Mouse (Mus musculus): Measurements from ENCODE around the gene Gm13199. TPM values are rescaled to one million over a fixed set of nuclear protein-coding genes. Genes with fewer than 3 reads are reported as not detected.
A peak's percentile ranks its signal among the peaks of the same experiment; 100 is the strongest.

Gene Gm13199
- polyA plus RNA-seq, 1 experiment from 2014 or later: 2.2 TPM

DNA sequence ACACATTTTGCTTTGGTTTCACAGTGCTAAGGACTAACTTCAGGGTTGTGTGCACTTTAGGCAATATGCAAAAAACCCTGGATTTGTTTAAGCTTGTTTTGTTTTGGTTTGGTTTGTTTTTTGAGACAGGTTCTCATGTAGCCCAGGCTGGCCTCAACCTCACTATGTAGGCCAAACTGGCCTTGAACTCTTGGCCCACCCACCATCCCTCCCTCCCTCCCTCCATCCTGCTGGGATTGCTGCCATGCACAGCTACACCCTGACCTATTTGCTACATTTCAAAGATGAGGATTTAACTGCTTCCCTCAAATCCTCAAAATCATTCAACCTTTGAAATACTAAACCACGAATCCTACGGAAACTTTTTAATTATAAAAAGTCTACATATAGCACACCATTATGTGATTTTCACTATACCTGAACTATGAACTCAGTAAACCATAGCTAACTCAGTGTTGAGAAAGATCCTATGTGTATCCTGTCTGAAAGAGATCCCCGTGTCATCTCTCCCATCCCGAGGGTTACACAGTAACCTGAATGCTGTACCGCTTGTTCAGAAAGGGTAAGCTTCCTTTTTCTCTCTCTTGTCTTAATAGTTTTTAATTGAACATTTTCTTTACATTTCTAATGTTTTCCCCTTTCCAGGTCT, 37.3 kb downstream of the Gm13199 start:
- Histone ChIP-seq H3K9ac (ENCODE audit: low read length) (no peak overlapping the region), H3K27me3 (ENCODE audit: control insufficient read depth, insufficient read depth, low read length) (no peaks in the 10 kb centered on the region), H3K27ac (ENCODE audit: low read depth, low read length) (no peak overlapping the region), H3K4me1 (ENCODE audit: control insufficient read depth, insufficient read depth, low read length) (no peaks in the 10 kb centered on the region), H3K4me3 (ENCODE audit: low read depth, low read length) (no peak overlapping the region), H3K9me3 (ENCODE audit: control insufficient read depth, low read length) (no peaks in the 10 kb centered on the region), H3K4me2 (no peak overlapping the region), H3K36me3 (ENCODE audit: control insufficient read depth, insufficient read depth, low read length) (peaks cover 11% of the 10 kb centered on the region; the same call in 1 of the 2 replicates)
- ATAC-seq (ENCODE audit: low FRiP score): no peak
- WGBS: 95% methylated on average over 5 of the region's 5 CpGs
- peak; percentile 79 for DNase-seq (ENCODE audit: low spot score, missing footprints)

DNA sequence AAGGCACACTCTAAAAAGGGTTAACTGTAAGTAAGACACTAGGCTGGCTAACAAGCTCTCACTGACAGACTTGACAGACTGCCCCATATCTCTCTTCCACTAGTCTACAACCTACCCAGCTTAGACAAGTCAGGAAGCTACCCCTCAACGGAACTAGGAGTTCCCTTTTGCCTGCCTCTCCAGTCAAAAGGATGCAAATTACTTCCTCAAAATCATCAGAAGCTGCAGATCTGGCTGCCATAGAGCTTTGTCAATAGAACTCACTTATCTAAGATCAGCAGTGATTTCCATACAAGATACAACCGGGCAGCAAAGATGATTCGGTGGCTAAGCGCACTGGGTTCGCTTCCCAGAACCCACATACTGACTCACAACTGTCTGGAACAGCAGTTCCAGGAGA, 38.0 kb downstream of the Gm13199 start:
- no peaks in the 10 kb centered on the region for H3K27me3 ChIP-seq (ENCODE audit: control insufficient read depth, insufficient read depth, low read length)
- peaks cover 13% of the 10 kb centered on the region; the same call in 1 of the 2 replicates for H3K36me3 ChIP-seq (ENCODE audit: control insufficient read depth, insufficient read depth, low read length)
- H3K4me1 ChIP-seq (ENCODE audit: control insufficient read depth, insufficient read depth, low read length): no peaks in the 10 kb centered on the region
- no peak overlapping the region for H3K9ac ChIP-seq (ENCODE audit: low read length)
- no peak overlapping the region for H3K4me3 ChIP-seq (ENCODE audit: low read depth, low read length)
- WGBS: 87% methylated on average over 5 of the region's 5 CpGs
- H3K27ac ChIP-seq (ENCODE audit: low read depth, low read length): no peak overlapping the region
- H3K4me2 ChIP-seq: no peak overlapping the region
- no peaks in the 10 kb centered on the region for H3K9me3 ChIP-seq (ENCODE audit: control insufficient read depth, low read length)
- DNase-seq (ENCODE audit: low spot score, missing footprints) (peak; percentile 35), ATAC-seq (ENCODE audit: low FRiP score) (no peak)

DNA sequence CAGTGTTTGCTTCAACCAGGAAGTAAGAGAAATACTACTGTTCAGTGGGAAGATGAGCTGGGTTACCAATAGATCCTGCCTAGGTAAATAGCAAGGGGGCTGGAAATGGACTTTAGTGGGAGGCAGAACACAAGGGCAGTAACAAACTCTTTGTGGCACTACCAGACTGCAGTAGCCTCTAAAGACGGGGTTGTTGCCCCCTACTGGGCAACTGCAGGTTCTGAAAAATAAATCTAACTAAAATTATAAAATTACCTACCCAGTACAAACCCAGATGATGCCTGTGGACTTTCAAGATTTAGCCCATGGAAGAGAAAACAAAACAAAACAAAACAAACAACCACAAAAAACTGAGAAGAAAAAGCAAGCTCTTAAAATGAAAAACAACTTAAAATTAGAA, 38.5 kb downstream of the Gm13199 start:
- Histone ChIP-seq H3K27me3 (ENCODE audit: control insufficient read depth, insufficient read depth, low read length) (no peaks in the 10 kb centered on the region), H3K4me3 (ENCODE audit: low read depth, low read length) (no peak overlapping the region), H3K4me1 (ENCODE audit: control insufficient read depth, insufficient read depth, low read length) (no peaks in the 10 kb centered on the region), H3K36me3 (ENCODE audit: control insufficient read depth, insufficient read depth, low read length) (peaks cover 16% of the 10 kb centered on the region; the same call in 1 of the 2 replicates), H3K9ac (ENCODE audit: low read length) (no peak overlapping the region), H3K9me3 (ENCODE audit: control insufficient read depth, low read length) (no peaks in the 10 kb centered on the region), H3K27ac (ENCODE audit: low read depth, low read length) (no peak overlapping the region), H3K4me2 (no peak overlapping the region)
- DNase-seq (ENCODE audit: low spot score, missing footprints) (peak; percentile 80), ATAC-seq (ENCODE audit: low FRiP score) (no peak)
- 33% methylated on average over 1 of the region's 1 CpGs for WGBS

DNA sequence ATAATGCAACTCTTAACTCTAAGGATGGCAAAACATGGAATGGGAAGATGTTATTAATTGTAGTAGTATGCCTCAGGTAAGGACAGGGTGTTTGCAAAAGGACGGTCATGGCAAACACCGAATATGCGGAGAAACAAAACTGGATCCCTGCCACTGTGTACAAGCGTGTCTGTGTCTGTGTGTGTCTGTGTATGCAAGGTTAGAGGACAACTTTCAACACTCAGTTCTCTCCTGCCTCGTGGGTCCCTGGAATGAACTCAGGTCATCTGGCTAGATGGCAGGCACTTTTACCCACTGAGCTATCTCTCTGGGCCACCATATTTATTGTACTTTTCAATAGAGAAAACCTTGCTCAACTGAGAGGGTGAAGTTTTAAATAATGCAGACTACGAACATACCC, 40.3 kb downstream of the Gm13199 start:
- Histone ChIP-seq H3K27me3 (ENCODE audit: control insufficient read depth, insufficient read depth, low read length) (no peaks in the 10 kb centered on the region), H3K4me2 (no peak overlapping the region), H3K4me1 (ENCODE audit: control insufficient read depth, insufficient read depth, low read length) (no peaks in the 10 kb centered on the region), H3K27ac (ENCODE audit: low read depth, low read length) (no peak overlapping the region), H3K9me3 (ENCODE audit: control insufficient read depth, low read length) (no peaks in the 10 kb centered on the region), H3K36me3 (ENCODE audit: control insufficient read depth, insufficient read depth, low read length) (peaks cover 21% of the 10 kb centered on the region; the same call in 1 of the 2 replicates), H3K9ac (ENCODE audit: low read length) (no peak overlapping the region), H3K4me3 (ENCODE audit: low read depth, low read length) (no peak overlapping the region)
- DNase-seq (ENCODE audit: low spot score, missing footprints) (no peak), ATAC-seq (ENCODE audit: low FRiP score) (no peak)
- WGBS: 93% methylated on average over 6 of the region's 6 CpGs

DNA sequence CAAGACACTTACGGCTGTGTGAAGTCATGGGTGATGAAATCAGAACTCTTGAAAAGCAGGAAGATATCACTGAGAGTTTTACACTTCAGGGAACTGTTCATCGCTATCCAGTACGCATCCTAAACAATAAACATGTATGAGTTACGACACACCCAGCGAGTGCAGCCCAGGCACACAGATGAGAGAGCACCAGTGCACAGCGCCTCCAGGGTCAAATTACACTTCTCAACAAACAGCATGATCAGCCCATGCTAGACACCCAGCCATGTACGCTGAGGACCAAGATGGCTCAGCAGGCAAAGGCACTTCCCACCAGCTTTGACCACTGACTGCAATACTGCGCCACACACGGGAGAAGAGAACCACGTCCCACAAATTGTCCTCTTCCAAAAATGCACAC, 41.5 kb downstream of the Gm13199 start:
- 94% methylated on average over 10 of the region's 10 CpGs for WGBS

More for the DNA sequence above, 41.5 kb downstream of the Gm13199 start:
- H3K27me3 ChIP-seq (ENCODE audit: control insufficient read depth, insufficient read depth, low read length): no peaks in the 10 kb centered on the region
- no peak overlapping the region for H3K9ac ChIP-seq (ENCODE audit: low read length)
- no peaks in the 10 kb centered on the region for H3K4me1 ChIP-seq (ENCODE audit: control insufficient read depth, insufficient read depth, low read length)
- H3K36me3 ChIP-seq (ENCODE audit: control insufficient read depth, insufficient read depth, low read length): peaks cover 21% of the 10 kb centered on the region; the same call in 1 of the 2 replicates
- no peak overlapping the region for H3K4me3 ChIP-seq (ENCODE audit: low read depth, low read length)
- ATAC-seq (ENCODE audit: low FRiP score) (no peak), DNase-seq (ENCODE audit: low spot score, missing footprints) (no peak)
- H3K9me3 ChIP-seq (ENCODE audit: control insufficient read depth, low read length): no peaks in the 10 kb centered on the region
- no peak overlapping the region for H3K27ac ChIP-seq (ENCODE audit: low read depth, low read length)
- H3K4me2 ChIP-seq: no peak overlapping the region

Other genes with a start within 250 kb of the Gm13199 start
- gene Camk1d, start 148.4 kb downstream of the Gm13199 start, polyA plus RNA-seq (2014; fragmentation: Nextera tagmentation; extraction: Ambion mirVana): 1.8 and 2.0 TPM in 2 replicates
- 89.7 and 95.4 TPM in 2 replicates for gene Nudt5, start 17.9 kb downstream of the Gm13199 start, polyA plus RNA-seq (2014; fragmentation: Nextera tagmentation; extraction: Ambion mirVana)
- gene Cdc123, start 17.8 kb downstream of the Gm13199 start, polyA plus RNA-seq (2014; fragmentation: Nextera tagmentation; extraction: Ambion mirVana): 287 and 341 TPM in 2 replicates
- gene Sec61a2, start 32.5 kb upstream of the Gm13199 start, polyA plus RNA-seq (2014; fragmentation: Nextera tagmentation; extraction: Ambion mirVana): 74.7 and 85.6 TPM in 2 replicates
- 1.4 and 3.7 TPM in 2 replicates for gene Dhtkd1, start 79.9 kb upstream of the Gm13199 start, polyA plus RNA-seq (2014; fragmentation: Nextera tagmentation; extraction: Ambion mirVana)
- gene Upf2, start 88.5 kb upstream of the Gm13199 start, polyA plus RNA-seq (2014; fragmentation: Nextera tagmentation; extraction: Ambion mirVana): 13.2 and 14.0 TPM in 2 replicates